Comparison of ENCODE assay signal across 20 mouse cellular contexts in genomic region chr12:81168494-81168893, GRCm38 (mm10).
DNase-seq lines count a peak whose midpoint lies in the region; ATAC-seq and TF ChIP-seq lines count a peak whose summit lies in the region.
"Had no signal": no experiment of that assay in that cellular context is flagged by ENCODE, and none has a peak within 500 bp of the region (broad histone marks: within the 10 kb centered on the region; RNA-seq: fewer than 3 reads in every experiment).

No protein-coding gene starts in this region.

- H3K36me3 ChIP-seq in hindbrain, embryonic 10.5 days, result peaks cover 38% of the 10 kb centered on the region
- no peaks in the 10 kb centered on the region for H3K36me3 ChIP-seq in hindbrain, embryonic 11.5 days (ENCODE audit: control insufficient read depth, insufficient read depth, low read length)
- no peaks in the 10 kb centered on the region for H3K36me3 ChIP-seq in midbrain, embryonic 11.5 days (ENCODE audit: control insufficient read depth, insufficient read depth, low read length)
- H3K36me3 ChIP-seq in midbrain, embryonic 15.5 days (replicated peaks), result no peaks in the 10 kb centered on the region
- H3K36me3 ChIP-seq in G1E (replicated peaks), result peaks cover 92% of the 10 kb centered on the region
- peaks cover 37% of the 10 kb centered on the region for H3K36me3 ChIP-seq in limb, embryonic 10.5 days
- H3K36me3 ChIP-seq: embryonic facial prominence, embryonic 13.5 days; hindbrain, embryonic 15.5 days; lung, embryonic 15.5 days had no signal

- no peak overlapping the region for H3K4me2 ChIP-seq in hindbrain, embryonic 11.5 days (replicated peaks; ENCODE audit: low read depth, low read length)
- H3K4me2 ChIP-seq in midbrain, embryonic 11.5 days, result no peak overlapping the region
- no peak overlapping the region for H3K4me2 ChIP-seq in midbrain, embryonic 15.5 days
- H3K4me2 ChIP-seq: embryonic facial prominence, embryonic 13.5 days; hindbrain, embryonic 15.5 days; lung, embryonic 15.5 days; neural tube, embryonic 12.5 days had no signal

- DNase-seq in hindbrain, embryonic 10.5 days (ENCODE audit: low spot score), result no peak
- no peak for DNase-seq in hindbrain, embryonic 11.5 days (ENCODE audit: low spot score)
- peak; percentile 61 for DNase-seq in midbrain, embryonic 11.5 days (ENCODE audit: low spot score, missing footprints)
- DNase-seq in G1E (ENCODE audit: low spot score), result peak; percentile 26
- peak; percentile 43 for DNase-seq in retina, embryonic 14.5 days (ENCODE audit: low spot score)
- no peak for DNase-seq in limb, embryonic 10.5 days (ENCODE audit: low spot score)
- no peak for DNase-seq in cerebellum, adult 9-11 months
- DNase-seq: adrenal gland, postnatal 10 days; cerebellum, adult 2 months; gastrocnemius, postnatal 14 days; heart, postnatal 10 days; kidney, adult 2 months; kidney, postnatal 36 days; liver; right cerebral cortex, postnatal 4 days had no signal

- WGBS in hindbrain, embryonic 10.5 days, result 74% methylated on average over 2 of the region's 2 CpGs
- WGBS in hindbrain, embryonic 11.5 days, result 78% methylated on average over 2 of the region's 2 CpGs
- 75% methylated on average over 2 of the region's 2 CpGs for WGBS in midbrain, embryonic 11.5 days
- 74% methylated on average over 2 of the region's 2 CpGs for WGBS in midbrain, embryonic 15.5 days
- 67% methylated on average over 2 of the region's 2 CpGs for WGBS in limb, embryonic 10.5 days

- no peak for ATAC-seq in hindbrain, embryonic 11.5 days (ENCODE audit: low FRiP score)
- no peak for ATAC-seq in midbrain, embryonic 11.5 days (ENCODE audit: low FRiP score)
- ATAC-seq in midbrain, embryonic 15.5 days (replicated peaks), result no peak
- no peak for ATAC-seq in G1E (ENCODE audit: extremely low read depth, insufficient number of reproducible peaks, low FRiP score, poor library complexity, severe bottlenecking)

- H3K9ac ChIP-seq in hindbrain, embryonic 11.5 days (ENCODE audit: low read depth, low read length), result no peak overlapping the region
- no peak overlapping the region for H3K9ac ChIP-seq in midbrain, embryonic 11.5 days (ENCODE audit: low read length)
- no peak overlapping the region for H3K9ac ChIP-seq in midbrain, embryonic 15.5 days
- H3K9ac ChIP-seq: embryonic facial prominence, embryonic 13.5 days; hindbrain, embryonic 15.5 days; lung, embryonic 15.5 days; neural tube, embryonic 12.5 days had no signal

- H3K4me3 ChIP-seq in hindbrain, embryonic 10.5 days, result no peak overlapping the region
- no peak overlapping the region for H3K4me3 ChIP-seq in hindbrain, embryonic 11.5 days (ENCODE audit: low read depth, low read length)
- no peak overlapping the region for H3K4me3 ChIP-seq in midbrain, embryonic 11.5 days (ENCODE audit: low read depth, low read length)
- no peak overlapping the region for H3K4me3 ChIP-seq in midbrain, embryonic 15.5 days
- no peak overlapping the region for H3K4me3 ChIP-seq in G1E (ENCODE audit: low read depth, low read length)
- H3K4me3 ChIP-seq in limb, embryonic 10.5 days, result no peak overlapping the region
- H3K4me3 ChIP-seq: embryonic facial prominence, embryonic 13.5 days; hindbrain, embryonic 15.5 days; lung, embryonic 15.5 days; neural tube, embryonic 12.5 days had no signal

- no peaks in the 10 kb centered on the region for H3K9me3 ChIP-seq in hindbrain, embryonic 10.5 days
- H3K9me3 ChIP-seq in hindbrain, embryonic 11.5 days (ENCODE audit: control insufficient read depth, low read length), result no peaks in the 10 kb centered on the region
- H3K9me3 ChIP-seq in midbrain, embryonic 11.5 days (ENCODE audit: control insufficient read depth, low read length), result no peaks in the 10 kb centered on the region
- no peaks in the 10 kb centered on the region for H3K9me3 ChIP-seq in midbrain, embryonic 15.5 days
- H3K9me3 ChIP-seq in G1E (replicated peaks), result no peaks in the 10 kb centered on the region
- H3K9me3 ChIP-seq in limb, embryonic 10.5 days (replicated peaks), result no peaks in the 10 kb centered on the region
- H3K9me3 ChIP-seq: embryonic facial prominence, embryonic 13.5 days; hindbrain, embryonic 15.5 days; lung, embryonic 15.5 days; neural tube, embryonic 12.5 days had no signal

- H3K27ac ChIP-seq in hindbrain, embryonic 10.5 days, result 0 out of 2 replicates have a peak overlapping the region, but pooled peaks have one; percentile 29
- no peak overlapping the region for H3K27ac ChIP-seq in hindbrain, embryonic 11.5 days (ENCODE audit: low read depth, low read length)
- no peak overlapping the region for H3K27ac ChIP-seq in midbrain, embryonic 11.5 days (ENCODE audit: low read depth, low read length)
- no peak overlapping the region for H3K27ac ChIP-seq in midbrain, embryonic 15.5 days
- no peak overlapping the region for H3K27ac ChIP-seq in limb, embryonic 10.5 days
- H3K27ac ChIP-seq: embryonic facial prominence, embryonic 13.5 days; hindbrain, embryonic 15.5 days; lung, embryonic 15.5 days; neural tube, embryonic 12.5 days had no signal

- no peaks in the 10 kb centered on the region for H3K27me3 ChIP-seq in hindbrain, embryonic 10.5 days (ENCODE audit: insufficient read depth, poor library complexity, severe bottlenecking)
- no peaks in the 10 kb centered on the region for H3K27me3 ChIP-seq in hindbrain, embryonic 11.5 days (ENCODE audit: control insufficient read depth, insufficient read depth, low read length)
- H3K27me3 ChIP-seq in midbrain, embryonic 11.5 days (ENCODE audit: control insufficient read depth, insufficient read depth, low read length), result no peaks in the 10 kb centered on the region
- H3K27me3 ChIP-seq in midbrain, embryonic 15.5 days (replicated peaks), result no peaks in the 10 kb centered on the region
- H3K27me3 ChIP-seq in G1E (ENCODE audit: insufficient read depth, low read length), result no peaks in the 10 kb centered on the region
- peaks cover 12% of the 10 kb centered on the region for H3K27me3 ChIP-seq in limb, embryonic 10.5 days (ENCODE audit: low read depth, poor library complexity, severe bottlenecking)
- H3K27me3 ChIP-seq: embryonic facial prominence, embryonic 13.5 days; hindbrain, embryonic 15.5 days; lung, embryonic 15.5 days had no signal

- TF ChIP-seq CTCF in G1E (IDR thresholded peaks at IDR 0.05; ENCODE audit: low read depth, low read length), result no peak; the same call in 1 of the 2 replicates

- peaks cover 30% of the 10 kb centered on the region for H3K4me1 ChIP-seq in hindbrain, embryonic 10.5 days (replicated peaks)
- peaks cover 11% of the 10 kb centered on the region for H3K4me1 ChIP-seq in hindbrain, embryonic 11.5 days (replicated peaks; ENCODE audit: control insufficient read depth, insufficient read depth, low read length)
- H3K4me1 ChIP-seq in midbrain, embryonic 11.5 days (ENCODE audit: control insufficient read depth, insufficient read depth, low read length), result peaks cover 7% of the 10 kb centered on the region
- H3K4me1 ChIP-seq in midbrain, embryonic 15.5 days, result peaks cover 7% of the 10 kb centered on the region; the same call in 1 of the 2 replicates
- peaks cover 7% of the 10 kb centered on the region for H3K4me1 ChIP-seq in G1E (ENCODE audit: insufficient read depth, low read depth, low read length)
- peaks cover 21% of the 10 kb centered on the region for H3K4me1 ChIP-seq in limb, embryonic 10.5 days
- H3K4me1 ChIP-seq: lung, embryonic 15.5 days had no signal

Comparison
In these comparisons a context has a peak if more than half of its experiments do, and no peak if none do; other contexts are left out.
1. DNase-seq: peak in midbrain, embryonic 11.5 days (single experiment), G1E (single experiment) and retina, embryonic 14.5 days (single experiment); none in hindbrain, embryonic 10.5 days (single experiment), hindbrain, embryonic 11.5 days (single experiment), limb, embryonic 10.5 days (single experiment) and cerebellum, adult 9-11 months (single experiment).